8 mouse cellular contexts compared by ENCODE assay signal in genomic region chr2:139778283-139778682, GRCm38 (mm10).
DNase-seq lines count a peak whose midpoint lies in the region.

No protein-coding gene starts in this region.

- no peaks in the 10 kb centered on the region for H3K36me3 ChIP-seq in heart, embryonic 10.5 days

- H3K9me3 ChIP-seq in heart, embryonic 10.5 days: no peaks in the 10 kb centered on the region

- peak; percentile 13 for DNase-seq in heart, adult 8-10 months (ENCODE audit: low spot score)
- DNase-seq in heart, embryonic 10.5 days (ENCODE audit: low spot score): no peak
- DNase-seq in CD4-positive helper T cell, adult 2 months (ENCODE audit: low read depth, low spot score): peak; percentile 33
- peak; percentile 59 for DNase-seq in adrenal gland, adult 8-10 months
- DNase-seq in induced T-regulatory cell, adult 2 months (ENCODE audit: low read depth): peak; percentile 59
- peak; percentile 51 to 58 for DNase-seq in lung, postnatal 4 days
- DNase-seq in right cerebral cortex, postnatal 36 days (ENCODE audit: low spot score in 2 of 2): no peak
- no peak for DNase-seq in yolk sac, embryonic 10.5 days (ENCODE audit: low spot score)

- H3K27me3 ChIP-seq in heart, embryonic 10.5 days (ENCODE audit: insufficient read depth, poor library complexity, severe bottlenecking): no peaks in the 10 kb centered on the region

- H3K4me3 ChIP-seq in heart, embryonic 10.5 days: no peak overlapping the region

- no peak overlapping the region for H3K27ac ChIP-seq in heart, embryonic 10.5 days

- 43% methylated on average over 3 of the region's 3 CpGs for WGBS in heart, embryonic 10.5 days

- peaks cover 8% of the 10 kb centered on the region; the same call in 1 of the 2 replicates for H3K4me1 ChIP-seq in heart, embryonic 10.5 days

Comparison
In these comparisons a context has a peak if more than half of its experiments do, and no peak if none do; other contexts are left out.
1. DNase-seq: peak in heart, adult 8-10 months (single experiment), CD4-positive helper T cell, adult 2 months (single experiment), adrenal gland, adult 8-10 months (single experiment), induced T-regulatory cell, adult 2 months (single experiment) and lung, postnatal 4 days (2 of 2); none in heart, embryonic 10.5 days (single experiment), right cerebral cortex, postnatal 36 days (0 of 2) and yolk sac, embryonic 10.5 days (single experiment).